Mouse (Mus musculus): ENCODE results near the gene Rbfox1.

The Rbfox1 gene

DNA sequence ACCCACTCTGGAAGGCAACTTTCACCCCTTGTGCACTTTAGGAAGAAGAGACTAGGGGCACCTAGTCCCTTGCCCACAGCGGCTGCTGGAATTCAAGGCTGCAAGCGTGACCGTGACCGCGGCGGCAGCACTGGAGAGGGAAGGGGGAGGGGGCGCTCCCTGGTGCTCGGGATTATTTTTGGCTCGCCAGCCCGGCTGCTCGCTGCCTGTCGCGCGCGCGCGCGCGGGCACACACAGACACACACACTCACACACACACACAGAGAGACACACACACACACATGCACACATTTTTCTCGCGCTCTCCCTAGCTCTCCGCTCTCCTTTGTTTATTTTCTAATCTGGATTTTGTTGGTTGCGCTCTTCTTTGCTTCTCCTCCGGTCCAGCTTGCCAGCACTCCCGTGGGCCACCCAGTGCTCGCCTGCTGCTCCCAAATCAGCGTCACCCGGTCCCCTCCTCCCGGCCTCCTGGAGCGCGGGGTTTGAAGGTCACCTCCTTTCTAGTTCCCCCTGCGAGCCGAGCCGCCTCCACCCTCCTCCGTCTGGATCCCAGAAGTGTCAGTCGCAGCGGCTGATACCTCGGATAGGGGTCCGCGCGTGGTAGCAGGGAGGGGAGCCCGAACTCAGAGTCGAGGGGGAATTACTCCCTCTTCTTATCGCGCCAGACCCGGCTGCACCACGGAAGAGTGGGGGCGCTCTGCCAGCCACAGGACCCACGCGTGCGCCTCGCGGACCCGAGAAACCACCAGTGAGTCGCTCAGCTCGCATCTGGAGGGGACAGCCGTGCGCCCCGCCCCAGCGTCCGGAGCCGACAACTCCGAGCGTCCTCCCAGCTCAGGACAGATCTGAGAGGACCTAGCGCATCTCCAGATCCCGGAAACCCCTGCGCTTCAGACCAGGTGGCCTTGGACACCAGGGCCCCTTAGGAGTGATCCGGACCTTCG is at the start of gene Rbfox1:
Rbfox1 (plus strand) TSS at position 610 of the 944 bp plus-strand sequence.
- DNase-seq (ENCODE audit: low spot score in 2 of 2): no peak

DNA sequence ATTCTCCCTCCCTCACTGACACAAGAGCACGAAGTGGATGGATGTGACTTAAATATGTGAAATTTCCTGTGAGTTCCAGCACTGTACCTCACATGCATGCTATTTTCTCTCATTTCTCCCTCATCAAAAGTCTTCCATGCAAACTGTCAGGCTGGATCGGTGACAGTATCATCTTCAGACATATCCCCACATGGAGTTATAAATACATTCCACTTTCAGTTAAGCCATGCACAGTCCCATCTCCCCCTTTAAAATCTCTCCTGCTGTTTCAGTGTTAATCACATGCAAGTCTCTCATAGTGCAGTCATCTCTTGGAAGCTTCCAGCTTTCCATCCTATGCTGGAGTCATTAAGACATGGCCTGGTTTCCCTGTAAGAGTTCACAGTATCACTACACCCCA is 48.4 kb upstream of the Rbfox1 start:
- no peak for DNase-seq (ENCODE audit: low spot score in 2 of 2)

DNA sequence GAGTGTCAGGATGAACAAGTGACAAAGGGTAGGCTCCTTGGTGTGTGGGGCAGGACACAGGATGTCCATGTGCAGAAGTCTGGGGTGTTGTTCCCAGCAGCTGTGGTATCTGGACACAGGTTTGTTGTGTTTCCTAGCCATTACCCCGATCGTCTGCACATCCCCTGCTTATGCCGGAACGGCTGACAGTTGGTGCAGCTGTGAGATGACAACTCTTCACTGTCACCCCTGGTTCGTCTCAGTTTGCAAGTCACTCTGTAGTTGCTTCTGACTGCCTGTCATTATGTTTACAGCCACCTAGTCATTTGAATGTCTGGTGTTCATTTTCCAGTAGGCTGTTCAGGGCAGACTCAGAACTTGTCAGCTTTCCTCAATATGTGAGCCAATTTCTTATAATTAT is 44.0 kb upstream of the Rbfox1 start:
- DNase-seq (ENCODE audit: low spot score in 2 of 2): no peak

DNA sequence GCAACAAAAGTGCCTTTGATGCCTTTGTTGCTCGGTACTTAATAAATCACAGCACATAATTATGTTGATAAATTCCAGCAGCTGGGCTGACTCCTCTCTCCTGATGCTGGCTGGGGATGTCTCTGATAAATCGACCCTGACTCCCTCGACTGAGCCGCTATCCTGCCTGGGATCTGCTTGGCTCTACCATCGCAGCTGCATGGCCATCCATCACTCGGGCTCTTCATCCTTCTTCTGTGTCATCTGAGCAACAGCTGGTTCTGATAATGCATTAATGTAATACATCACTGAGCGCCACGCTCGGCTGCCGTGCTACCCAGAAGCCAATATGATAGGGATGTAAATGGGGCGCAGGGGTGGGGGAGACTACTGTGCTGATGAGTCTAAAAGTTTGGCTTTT is 39.5 kb upstream of the Rbfox1 start:
- no peak for DNase-seq (ENCODE audit: low spot score in 2 of 2)

DNA sequence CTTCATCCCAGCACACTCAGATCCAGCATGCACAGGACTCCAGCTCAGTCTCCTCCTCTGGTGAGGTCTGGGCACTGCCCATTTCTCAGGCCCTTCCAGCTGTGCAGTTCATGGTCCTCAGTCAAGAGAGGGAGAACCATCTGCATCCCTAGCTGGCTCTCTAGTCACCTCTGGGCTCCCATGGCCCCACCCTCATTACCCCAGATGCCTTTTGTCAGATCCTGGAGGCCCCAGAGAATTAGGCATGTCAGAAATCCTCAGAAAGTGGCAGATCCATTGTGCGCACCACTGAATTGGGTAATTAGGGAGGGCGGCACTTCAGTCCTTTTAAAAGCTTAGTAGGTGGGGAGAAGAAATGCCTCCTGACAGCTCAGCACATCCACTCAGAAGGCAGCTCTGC is 32.1 kb upstream of the Rbfox1 start:
- no peak for DNase-seq (ENCODE audit: low spot score in 2 of 2)

DNA sequence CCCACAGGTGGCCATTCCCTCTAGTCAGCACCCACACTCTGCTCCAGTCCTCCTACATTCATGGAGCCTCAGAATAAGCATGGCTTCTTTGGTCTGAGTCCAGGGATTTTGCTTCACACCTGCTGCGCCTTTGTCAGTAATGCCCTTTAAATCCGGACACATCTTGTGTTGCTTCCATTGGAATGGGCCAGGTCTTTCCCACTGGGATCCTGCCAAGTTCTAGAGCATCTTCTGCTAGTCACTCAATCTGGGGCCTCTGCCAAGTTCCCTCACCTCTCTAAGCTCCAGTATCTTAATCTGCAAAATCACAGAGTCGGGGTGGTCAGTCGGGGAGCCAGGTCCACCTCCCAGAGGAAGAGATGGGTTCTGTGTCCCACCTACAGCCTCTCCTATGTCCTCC is 20.8 kb upstream of the Rbfox1 start:
- DNase-seq (ENCODE audit: low spot score in 2 of 2): no peak

DNA sequence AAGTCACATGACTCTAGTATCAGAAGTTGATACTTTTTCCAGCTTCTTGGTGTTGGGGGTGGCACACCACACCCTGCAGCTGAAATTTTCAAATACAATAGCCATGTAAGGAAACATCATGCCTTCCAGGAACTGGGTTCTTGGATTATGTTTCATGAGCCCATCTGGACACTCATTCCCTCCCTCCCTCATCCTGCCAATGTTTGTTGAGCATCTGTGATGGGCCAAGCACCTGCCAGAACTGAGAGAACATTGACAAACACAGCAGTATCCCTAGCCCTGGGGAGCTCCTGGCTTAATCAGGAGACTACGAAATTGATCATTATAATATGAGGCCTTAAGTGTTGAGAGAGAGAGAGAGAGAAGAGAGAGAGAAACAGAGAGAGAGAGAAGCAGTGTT is 18.2 kb upstream of the Rbfox1 start:
- DNase-seq (ENCODE audit: low spot score in 2 of 2): no peak

DNA sequence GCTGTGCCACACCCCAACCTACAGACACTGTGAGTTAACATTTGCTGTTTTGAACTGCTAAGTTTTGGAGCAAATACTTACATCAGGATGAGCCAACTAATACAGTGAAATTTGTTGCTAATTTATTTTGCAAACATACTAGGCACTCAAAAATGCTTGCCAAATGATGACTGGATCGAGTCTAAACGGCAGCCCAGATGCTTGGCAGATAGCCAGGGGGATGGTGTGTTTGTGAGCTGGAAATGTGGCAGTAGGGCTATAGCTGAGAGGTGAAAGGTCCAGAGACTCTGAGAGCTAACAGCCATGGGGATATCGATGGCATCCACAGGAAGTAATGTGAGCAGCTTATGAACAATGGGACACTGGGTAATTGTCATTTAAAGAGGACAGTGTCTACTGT is 14.8 kb upstream of the Rbfox1 start:
- DNase-seq (ENCODE audit: low spot score in 2 of 2): no peak

DNA sequence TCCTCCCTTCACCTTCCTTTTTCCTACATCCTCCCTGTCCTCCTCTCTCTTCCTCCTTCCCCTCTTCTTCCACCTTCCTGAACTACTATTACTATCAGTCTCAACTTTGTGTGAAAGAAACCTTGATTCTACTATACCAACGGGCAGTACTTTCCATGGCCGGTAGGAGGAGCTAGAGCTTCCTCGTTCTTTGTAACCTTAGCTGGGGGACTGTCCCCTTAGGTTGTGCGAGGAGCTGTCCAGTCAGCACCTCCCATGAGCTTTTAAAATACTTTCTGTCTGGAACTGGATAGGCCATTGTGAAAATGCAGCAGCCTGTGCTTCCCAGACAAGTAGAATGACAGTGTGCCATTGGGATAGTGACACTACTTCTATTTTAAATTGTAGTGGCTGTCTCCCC is 3.3 kb upstream of the Rbfox1 start:
- peak; percentile 3 to 19 for DNase-seq (ENCODE audit: low spot score in 2 of 2)

DNA sequence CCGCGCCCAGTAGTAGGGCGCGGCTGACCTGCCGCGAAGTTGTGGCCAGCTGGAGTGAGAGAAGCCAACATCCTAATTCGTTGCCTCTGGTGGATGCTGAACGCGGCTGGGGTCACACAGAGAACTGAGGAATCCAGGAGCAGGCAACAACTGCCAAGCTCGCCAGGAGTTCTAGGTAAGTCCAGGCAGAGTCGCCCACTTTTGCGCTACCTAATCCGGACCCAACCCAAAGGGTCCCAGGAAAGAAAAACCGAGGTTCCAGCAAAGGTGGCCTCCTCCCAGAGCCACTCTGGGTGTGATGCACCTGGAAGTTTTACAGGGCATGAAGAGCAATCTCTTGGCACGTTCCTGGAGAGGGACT is 515 bp downstream of the Rbfox1 start:
- DNase-seq (ENCODE audit: low spot score in 2 of 2): no peak

DNA sequence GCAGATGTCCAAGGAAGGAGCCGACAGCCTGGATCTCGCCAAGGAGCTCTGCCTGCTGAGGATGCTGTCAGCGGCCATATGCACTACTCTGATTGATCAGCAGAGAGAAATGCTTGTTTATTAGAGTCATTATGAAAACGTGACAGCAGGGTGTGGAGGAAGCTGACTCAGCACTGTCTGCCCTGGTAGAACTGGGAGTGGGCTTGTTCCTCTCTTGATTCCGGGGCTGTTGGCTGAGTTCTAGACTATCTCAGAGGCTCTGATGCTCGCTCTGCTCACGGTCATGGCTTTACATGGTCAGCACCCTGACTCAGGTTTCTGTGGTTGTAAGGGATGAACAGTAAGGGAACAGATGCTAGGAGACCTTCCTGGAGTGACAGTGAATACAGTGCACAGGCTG is 10.4 kb downstream of the Rbfox1 start:
- no peak for DNase-seq (ENCODE audit: low spot score in 2 of 2)

DNA sequence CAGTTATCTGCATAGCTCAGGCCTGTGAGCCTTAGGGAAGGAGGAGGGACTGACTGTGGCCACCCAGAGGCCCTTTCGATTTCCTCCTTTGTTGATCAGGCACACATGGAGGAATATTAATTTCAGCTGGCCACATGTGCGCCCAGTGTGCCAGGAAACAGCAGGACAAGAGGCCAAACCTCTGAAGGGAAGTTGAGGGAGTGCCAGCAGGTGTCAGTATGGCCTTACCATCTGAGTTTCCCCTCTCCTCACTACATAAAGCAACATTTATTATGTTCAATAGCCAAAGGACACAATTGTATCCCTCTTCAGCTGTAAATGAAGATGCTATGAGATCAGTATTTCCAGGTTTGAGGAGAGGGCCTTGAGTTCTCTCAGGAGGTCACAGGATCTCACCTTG is 13.2 kb downstream of the Rbfox1 start:
- DNase-seq (ENCODE audit: low spot score in 2 of 2): no peak

DNA sequence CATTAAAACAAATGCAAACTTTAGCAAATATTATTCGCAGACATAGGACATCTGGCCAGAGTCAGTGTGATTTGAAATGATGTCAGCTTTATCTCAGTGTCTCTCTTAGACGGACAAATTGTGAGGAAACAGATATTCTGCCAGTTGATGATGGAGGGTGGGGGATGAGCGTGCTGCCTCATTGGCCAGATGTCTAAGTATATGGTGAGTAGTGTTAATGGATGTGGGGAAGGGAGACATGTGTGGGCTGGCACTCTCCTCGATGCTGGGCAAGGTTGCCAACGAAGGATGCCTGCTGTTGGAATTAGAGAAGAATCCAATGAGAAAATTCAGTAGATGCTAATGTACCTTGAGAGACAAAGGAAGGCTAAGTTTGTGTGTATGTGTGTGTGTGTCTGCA is 25.6 kb downstream of the Rbfox1 start:
- no peak for DNase-seq (ENCODE audit: low spot score in 2 of 2)

DNA sequence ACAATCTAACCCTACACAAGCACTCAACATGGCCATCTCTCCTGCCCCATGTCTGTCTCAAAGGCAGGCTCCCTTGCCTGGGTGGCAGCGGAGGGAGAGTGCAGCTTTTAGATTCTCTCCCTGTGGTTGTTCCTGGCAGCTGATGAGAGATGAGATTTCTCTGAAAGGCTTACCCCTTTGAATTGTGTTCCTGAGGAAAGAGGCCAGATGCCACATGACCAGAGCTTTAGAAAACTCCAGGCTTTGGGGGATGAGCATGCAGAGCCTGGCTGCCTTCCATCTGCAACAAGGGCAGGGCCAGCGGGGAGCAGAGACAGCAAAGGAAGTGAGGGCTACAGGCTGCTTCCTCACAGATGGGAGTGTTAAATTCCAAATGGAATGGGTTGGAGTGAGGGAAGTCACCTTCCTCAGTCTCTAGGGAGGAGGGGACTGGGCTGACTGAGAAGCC is 26.7 kb downstream of the Rbfox1 start:
- no peak for DNase-seq (ENCODE audit: low spot score in 2 of 2)

DNA sequence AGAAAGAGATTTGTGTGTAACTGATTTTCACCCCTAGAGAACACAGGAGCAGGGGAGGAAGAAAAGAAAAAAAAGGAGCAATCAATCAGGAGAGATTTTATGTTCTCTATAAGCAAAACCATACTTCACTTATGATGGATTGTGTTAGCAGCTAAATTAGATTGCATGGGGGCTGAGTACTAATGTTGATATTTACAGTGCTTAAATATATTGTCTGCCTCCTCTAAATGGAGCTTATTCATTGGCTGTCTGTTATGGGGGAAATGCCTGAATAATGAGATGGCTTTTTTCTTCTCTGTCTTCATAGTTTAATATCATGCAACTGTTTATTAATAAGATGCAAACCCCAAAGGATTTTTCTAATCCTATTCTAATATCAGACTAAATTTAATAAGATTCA is 32.8 kb downstream of the Rbfox1 start:
- DNase-seq (ENCODE audit: low spot score in 2 of 2): no peak

DNA sequence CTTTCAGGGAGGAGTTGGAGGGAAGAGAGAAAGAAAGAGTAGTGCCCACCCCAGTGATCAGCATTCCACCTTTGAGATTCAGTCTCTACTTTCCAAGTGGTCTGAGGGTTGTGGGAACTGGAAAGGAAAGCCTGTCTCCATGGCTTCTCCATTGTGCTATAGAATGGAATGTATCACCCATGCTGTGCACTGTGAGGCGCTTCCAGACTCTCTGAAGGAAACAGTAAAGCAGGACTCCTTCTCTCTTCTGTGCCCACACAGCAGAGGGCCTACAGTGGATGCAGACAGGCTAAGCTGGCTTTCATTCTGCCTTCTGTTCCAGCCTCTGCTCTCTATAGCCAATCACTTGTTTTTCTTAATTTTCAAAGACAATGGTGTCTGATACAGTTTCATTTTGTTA is 41.8 kb downstream of the Rbfox1 start:
- DNase-seq (ENCODE audit: low spot score in 2 of 2): no peak

DNA sequence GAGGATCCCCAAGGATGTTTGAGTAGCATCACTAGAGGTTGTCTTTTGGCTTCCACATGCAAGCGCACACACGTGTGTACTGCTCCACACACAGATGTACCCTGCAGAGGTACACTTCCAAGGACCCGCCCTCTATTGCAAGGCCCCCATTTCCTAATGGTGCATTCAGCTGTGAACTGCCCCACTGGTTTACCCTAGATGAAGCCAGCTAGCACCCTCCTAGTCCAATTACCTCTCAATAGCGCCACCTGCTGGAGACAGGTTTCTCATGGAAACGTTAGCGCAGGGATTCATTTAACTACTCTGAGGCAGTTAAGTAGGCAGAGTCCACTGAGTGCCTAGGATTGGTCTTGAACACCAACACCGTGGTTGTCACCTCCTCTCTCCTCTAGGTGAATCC is 46.5 kb downstream of the Rbfox1 start:
- peak; percentile 8 to 39 for DNase-seq (ENCODE audit: low spot score in 2 of 2)

DNA sequence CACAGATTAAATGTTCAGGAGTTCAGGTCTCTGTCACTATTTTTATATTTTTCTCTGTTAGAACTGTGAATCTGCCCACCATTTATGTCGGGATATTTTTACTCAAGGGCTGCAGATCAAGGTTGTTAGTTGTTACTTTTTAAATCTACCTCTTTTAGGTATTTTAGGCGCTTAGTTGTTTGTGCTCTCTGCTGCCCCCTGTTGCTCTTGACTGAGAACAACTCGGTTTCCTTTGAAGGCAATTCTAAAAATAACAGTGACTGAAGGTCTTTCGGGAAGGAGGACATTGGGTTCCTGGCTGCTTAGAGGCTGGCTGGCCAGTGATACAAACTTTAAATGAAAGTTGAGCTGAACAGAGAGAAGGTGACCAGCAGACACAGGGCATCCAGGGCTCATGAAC is 54.9 kb downstream of the Rbfox1 start:
- no peak for DNase-seq (ENCODE audit: low spot score in 2 of 2)

DNA sequence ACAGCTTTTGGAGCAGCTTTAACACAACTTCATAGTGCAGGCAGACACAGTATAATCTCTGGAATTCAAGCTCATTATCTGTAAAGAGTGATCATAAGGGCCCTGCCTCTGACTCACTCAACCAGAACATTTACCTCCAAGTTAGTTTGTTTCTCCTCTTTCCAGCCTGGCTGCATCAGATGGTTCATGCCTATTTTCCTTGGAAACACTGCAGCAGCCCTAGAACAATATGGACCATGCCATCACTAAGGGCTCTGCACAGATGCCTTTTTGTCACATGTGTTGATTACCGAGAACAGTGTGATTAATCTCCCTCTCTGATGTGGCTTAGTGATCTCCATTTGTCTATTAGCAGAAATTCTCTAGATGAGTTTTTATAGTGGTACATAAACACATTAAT is 60.5 kb downstream of the Rbfox1 start:
- DNase-seq (ENCODE audit: low spot score in 2 of 2): no peak

DNA sequence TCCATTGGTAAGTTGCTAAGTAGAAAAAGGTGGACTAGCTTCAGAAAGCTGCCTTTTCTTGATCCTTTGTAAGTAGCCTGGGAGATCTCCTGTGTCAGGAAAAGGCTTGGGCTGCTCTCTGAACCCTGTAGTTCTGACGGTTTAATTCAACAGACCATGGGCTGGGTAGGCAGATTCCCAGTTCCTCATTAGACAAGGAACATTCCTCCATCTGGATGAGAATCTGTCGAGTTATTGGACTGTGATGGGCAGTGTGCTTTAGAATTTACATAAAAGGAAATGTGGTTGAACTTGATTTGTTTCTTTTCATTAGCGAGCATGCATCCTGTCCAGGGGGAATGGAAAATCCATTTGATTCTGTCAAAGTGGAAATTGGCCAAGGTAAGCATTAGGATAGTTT is 68.0 kb downstream of the Rbfox1 start:
- no peak for DNase-seq (ENCODE audit: low spot score in 2 of 2)

DNA sequence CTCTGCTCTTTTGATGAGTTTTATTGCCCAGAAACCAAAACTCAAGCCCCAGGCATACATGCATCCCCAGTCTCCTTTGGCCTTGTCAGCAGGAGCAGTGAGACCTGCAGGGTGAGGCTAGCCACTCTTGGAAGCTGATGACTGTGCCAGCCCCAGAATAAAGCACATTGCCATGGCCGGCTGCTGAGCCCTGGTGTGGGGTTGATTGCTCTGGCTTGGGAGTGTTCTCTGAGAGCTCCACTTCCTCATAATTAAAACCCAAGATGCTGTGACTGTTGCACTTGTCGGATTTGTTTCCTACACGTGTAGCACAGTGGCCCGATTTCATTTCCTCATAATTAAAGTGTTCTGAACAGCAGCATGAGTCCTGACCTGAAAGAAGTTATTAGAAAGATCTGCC is 72.3 kb downstream of the Rbfox1 start:
- no peak for DNase-seq (ENCODE audit: low spot score in 2 of 2)

DNA sequence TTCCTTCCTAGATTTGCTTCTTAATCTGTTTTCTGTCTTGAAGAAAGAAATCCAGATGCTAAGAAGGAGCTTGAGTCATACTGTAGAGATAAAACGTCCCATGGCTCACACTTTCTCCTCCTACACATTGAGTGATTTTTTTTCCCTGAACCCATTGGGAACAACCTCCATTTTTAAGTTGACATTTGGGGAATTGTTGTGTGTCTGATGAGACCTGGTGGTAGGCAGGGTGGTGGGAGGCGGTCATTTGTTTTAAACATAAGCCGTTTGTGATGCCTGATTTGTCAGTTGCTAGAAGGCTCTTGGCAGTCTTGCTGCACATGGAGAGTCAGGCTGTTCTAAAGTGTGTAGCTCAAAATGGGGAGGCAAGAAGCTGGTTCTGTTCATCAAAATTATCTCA is 76.6 kb downstream of the Rbfox1 start:
- DNase-seq (ENCODE audit: low spot score in 2 of 2): no peak

DNA sequence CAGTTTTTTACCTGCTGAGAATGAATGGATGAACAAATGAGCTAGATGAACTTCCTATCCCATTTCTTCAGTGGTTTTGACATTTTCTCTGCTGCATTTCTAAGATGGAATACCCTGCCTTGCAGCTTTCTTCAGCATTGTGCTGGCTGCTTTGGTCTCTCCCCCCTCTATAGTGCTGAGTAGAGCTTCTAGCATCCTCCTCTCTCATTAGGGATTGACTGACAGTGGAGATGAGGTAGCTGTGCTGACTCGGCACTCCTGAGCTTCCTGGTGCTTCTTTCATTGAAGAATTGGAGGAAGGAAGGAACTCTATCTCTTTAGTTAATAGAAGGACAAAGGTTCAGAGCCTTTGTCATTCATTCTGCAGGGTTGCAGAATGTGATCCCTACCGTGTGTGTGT is 89.0 kb downstream of the Rbfox1 start:
- DNase-seq (ENCODE audit: low spot score in 2 of 2): no peak
